Mouse (Mus musculus): Measurements from ENCODE around the gene Dgcr8. TPM values are rescaled to one million over a fixed set of nuclear protein-coding genes. Genes with fewer than 3 reads are reported as not detected.

Dgcr8 gene
- total and polyA plus RNA-seq, 2 experiments = 8.0 to 8.3 TPM

- TF ChIP-seq CTCF (IDR thresholded peaks at IDR 0.05; ENCODE audit: low read depth, low read length) (no peak), POLR2A (IDR thresholded peaks at IDR 0.05; ENCODE audit: extremely low read depth, insufficient read depth, low read length) (no peak)
- Histone ChIP-seq H3K4me1 (ENCODE audit: control insufficient read depth, insufficient read depth, low read length) (peaks cover 13% of the 10 kb centered on the region), H3K4me3 (ENCODE audit: insufficient read depth, low read depth, low read length) (no peak overlapping the region), H3K79me2 (ENCODE audit: control insufficient read depth, insufficient read depth, low read length) (no peaks in the 10 kb centered on the region), H3K27ac (replicated peaks; ENCODE audit: insufficient read depth, low read depth, low read length) (no peak overlapping the region), H3K27me3 (ENCODE audit: control insufficient read depth, insufficient read depth, low read length) (no peaks in the 10 kb centered on the region), H3K9ac (ENCODE audit: low read depth, low read length) (no peak overlapping the region), H3K36me3 (ENCODE audit: control insufficient read depth, insufficient read depth, low read length) (no peaks in the 10 kb centered on the region)
- WGBS = 83% methylated on average over 3 of the region's 3 CpGs
- DNase-seq (ENCODE audit: extremely low read depth, low read depth, low spot score) = no peak
These were observed 58.0 kb downstream of the Dgcr8 start for GRCm38 (mm10) chr16:18231047-18231446.

GRCm38 (mm10) chr16:18230617-18231016, 58.4 kb downstream of the Dgcr8 start:
- WGBS = 82% methylated on average over 6 of the region's 6 CpGs
- TF ChIP-seq POLR2A (IDR thresholded peaks at IDR 0.05; ENCODE audit: extremely low read depth, insufficient read depth, low read length) (no peak), CTCF (IDR thresholded peaks at IDR 0.05; ENCODE audit: low read depth, low read length) (no peak)
- DNase-seq (ENCODE audit: extremely low read depth, low read depth, low spot score) = no peak

GRCm38 (mm10) chr16:18229622-18230021, 59.4 kb downstream of the Dgcr8 start:
- H3K79me2 ChIP-seq (ENCODE audit: control insufficient read depth, insufficient read depth, low read length) = no peaks in the 10 kb centered on the region
- H3K4me1 ChIP-seq (ENCODE audit: control insufficient read depth, insufficient read depth, low read length) = peaks cover 9% of the 10 kb centered on the region; the same call in 1 of the 2 replicates
- no peak overlapping the region for H3K4me3 ChIP-seq (ENCODE audit: insufficient read depth, low read depth, low read length)
- no peak for TF ChIP-seq CTCF (IDR thresholded peaks at IDR 0.05; ENCODE audit: low read depth, low read length)
- no peak for TF ChIP-seq POLR2A (IDR thresholded peaks at IDR 0.05; ENCODE audit: extremely low read depth, insufficient read depth, low read length)
- no peak for DNase-seq (ENCODE audit: extremely low read depth, low read depth, low spot score)
- WGBS = 31% methylated on average over 11 of the region's 11 CpGs
- no peak overlapping the region for H3K9ac ChIP-seq (ENCODE audit: low read depth, low read length)
- H3K36me3 ChIP-seq (ENCODE audit: control insufficient read depth, insufficient read depth, low read length) = no peaks in the 10 kb centered on the region
- no peak overlapping the region for H3K27ac ChIP-seq (replicated peaks; ENCODE audit: insufficient read depth, low read depth, low read length)
- H3K27me3 ChIP-seq (ENCODE audit: control insufficient read depth, insufficient read depth, low read length) = no peaks in the 10 kb centered on the region

More at GRCm38 (mm10) chr16:18230617-18231016, 58.4 kb downstream of the Dgcr8 start:
- Histone ChIP-seq H3K27me3 (ENCODE audit: control insufficient read depth, insufficient read depth, low read length) (no peaks in the 10 kb centered on the region), H3K79me2 (ENCODE audit: control insufficient read depth, insufficient read depth, low read length) (no peaks in the 10 kb centered on the region), H3K27ac (replicated peaks; ENCODE audit: insufficient read depth, low read depth, low read length) (no peak overlapping the region), H3K36me3 (ENCODE audit: control insufficient read depth, insufficient read depth, low read length) (no peaks in the 10 kb centered on the region), H3K4me1 (ENCODE audit: control insufficient read depth, insufficient read depth, low read length) (peaks cover 9% of the 10 kb centered on the region; the same call in 1 of the 2 replicates), H3K9ac (ENCODE audit: low read depth, low read length) (no peak overlapping the region), H3K4me3 (ENCODE audit: insufficient read depth, low read depth, low read length) (no peak overlapping the region)

GRCm38 (mm10) chr16:18228856-18229255, 60.2 kb downstream of the Dgcr8 start:
- H3K79me2 ChIP-seq (ENCODE audit: control insufficient read depth, insufficient read depth, low read length) = no peaks in the 10 kb centered on the region
- H3K27ac ChIP-seq (replicated peaks; ENCODE audit: insufficient read depth, low read depth, low read length) = no peak overlapping the region
- DNase-seq (ENCODE audit: extremely low read depth, low read depth, low spot score) = no peak
- no peak overlapping the region for H3K9ac ChIP-seq (ENCODE audit: low read depth, low read length)
- TF ChIP-seq POLR2A (IDR thresholded peaks at IDR 0.05; ENCODE audit: extremely low read depth, insufficient read depth, low read length) (no peak), CTCF (IDR thresholded peaks at IDR 0.05; ENCODE audit: low read depth, low read length) (no peak)
- no peaks in the 10 kb centered on the region for H3K27me3 ChIP-seq (ENCODE audit: control insufficient read depth, insufficient read depth, low read length)
- H3K4me3 ChIP-seq (ENCODE audit: insufficient read depth, low read depth, low read length) = no peak overlapping the region
- 94% methylated on average over 4 of the region's 4 CpGs for WGBS
- H3K4me1 ChIP-seq (ENCODE audit: control insufficient read depth, insufficient read depth, low read length) = 0 out of 2 replicates have a peak, but pooled peaks cover 1% of the 10 kb centered on the region
- no peaks in the 10 kb centered on the region for H3K36me3 ChIP-seq (ENCODE audit: control insufficient read depth, insufficient read depth, low read length)

GRCm38 (mm10) chr16:18227897-18228422, 61.1 kb downstream of the Dgcr8 start:
- WGBS = 94% methylated on average over 20 of the region's 20 CpGs

GRCm38 (mm10) chr16:18227187-18227586, 61.9 kb downstream of the Dgcr8 start:
- DNase-seq (ENCODE audit: extremely low read depth, low read depth, low spot score) = no peak
- Histone ChIP-seq H3K79me2 (ENCODE audit: control insufficient read depth, insufficient read depth, low read length) (no peaks in the 10 kb centered on the region), H3K4me3 (ENCODE audit: insufficient read depth, low read depth, low read length) (no peak overlapping the region), H3K9ac (ENCODE audit: low read depth, low read length) (no peak overlapping the region), H3K27ac (replicated peaks; ENCODE audit: insufficient read depth, low read depth, low read length) (no peak overlapping the region), H3K4me1 (ENCODE audit: control insufficient read depth, insufficient read depth, low read length) (no peaks in the 10 kb centered on the region), H3K27me3 (ENCODE audit: control insufficient read depth, insufficient read depth, low read length) (no peaks in the 10 kb centered on the region), H3K36me3 (ENCODE audit: control insufficient read depth, insufficient read depth, low read length) (no peaks in the 10 kb centered on the region)
- no peak for TF ChIP-seq POLR2A (IDR thresholded peaks at IDR 0.05; ENCODE audit: extremely low read depth, insufficient read depth, low read length)
- TF ChIP-seq CTCF (IDR thresholded peaks at IDR 0.05; ENCODE audit: low read depth, low read length) = no peak
- WGBS = 92% methylated on average over 13 of the region's 13 CpGs

More at GRCm38 (mm10) chr16:18227897-18228422, 61.1 kb downstream of the Dgcr8 start:
- no peak for TF ChIP-seq POLR2A (IDR thresholded peaks at IDR 0.05; ENCODE audit: extremely low read depth, insufficient read depth, low read length)
- TF ChIP-seq CTCF (IDR thresholded peaks at IDR 0.05; ENCODE audit: low read depth, low read length) = no peak
- Histone ChIP-seq H3K4me1 (ENCODE audit: control insufficient read depth, insufficient read depth, low read length) (no peaks in the 10 kb centered on the region), H3K79me2 (ENCODE audit: control insufficient read depth, insufficient read depth, low read length) (no peaks in the 10 kb centered on the region), H3K27me3 (ENCODE audit: control insufficient read depth, insufficient read depth, low read length) (no peaks in the 10 kb centered on the region), H3K4me3 (ENCODE audit: insufficient read depth, low read depth, low read length) (no peak overlapping the region), H3K27ac (replicated peaks; ENCODE audit: insufficient read depth, low read depth, low read length) (no peak overlapping the region), H3K9ac (ENCODE audit: low read depth, low read length) (no peak overlapping the region), H3K36me3 (ENCODE audit: control insufficient read depth, insufficient read depth, low read length) (no peaks in the 10 kb centered on the region)
- no peak for DNase-seq (ENCODE audit: extremely low read depth, low read depth, low spot score)

Data from liver, adult 2 months (tissue).